Mouse (Mus musculus) heart, adult 2 months (tissue): Measurements from ENCODE around the gene Gpr45. TPM values are rescaled to one million over a fixed set of nuclear protein-coding genes. Genes with fewer than 3 reads are reported as not detected.

Source experiments
- DNase-seq, 2 experiments: peaks; one replicate each; pipeline ENCODE4 v3.0.0; 2021
- H3K27ac ChIP-seq: fragments of 200-600 bp; 2 replicates; pipeline ENCODE4 v1.8.1; 2022
- H3K27me3 ChIP-seq: fragments of 200-500 bp; 2 replicates; pipeline ENCODE4 v1.6.1; 2012; ENCODE audit warnings: mild to moderate bottlenecking, low read length, inconsistent platforms, mixed read lengths; ENCODE audit not compliant: control insufficient read depth, insufficient read depth
- H3K36me3 ChIP-seq: fragments of 200-500 bp; 2 replicates; pipeline ENCODE4 v1.6.1; 2012; ENCODE audit warnings: low read length, inconsistent platforms; ENCODE audit not compliant: control insufficient read depth, insufficient read depth
- H3K4me1 ChIP-seq: fragments of 200-500 bp; 2 replicates; pipeline ENCODE4 v1.6.1; 2011; ENCODE audit warnings: low read length; ENCODE audit not compliant: control insufficient read depth, insufficient read depth
- H3K4me3 ChIP-seq: fragments of 200-600 bp; 2 replicates; pipeline ENCODE4 v1.8.1; 2022
- H3K79me2 ChIP-seq: fragments of 200-500 bp; replicated peaks from 2 replicates; pipeline ENCODE4 v1.6.1; 2012; ENCODE audit warnings: mild to moderate bottlenecking, inconsistent platforms, low read length, moderate library complexity, mixed read lengths; ENCODE audit not compliant: control insufficient read depth, insufficient read depth
- H3K9ac ChIP-seq: fragments of 200-500 bp; 2 replicates; pipeline ENCODE4 v1.6.1; 2012; ENCODE audit warnings: low read depth, mild to moderate bottlenecking, control low read depth, inconsistent platforms, low read length, mixed read lengths
- CTCF ChIP-seq: fragments of 200-600 bp; IDR thresholded peaks from 2 replicates; pipeline ENCODE4 v1.8.1; 2022; ENCODE audit warnings: antibody characterized with exemption, mild to moderate bottlenecking, moderate library complexity
- EP300 ChIP-seq: fragments of 200-500 bp; IDR thresholded peaks from 2 replicates; pipeline ENCODE4 v1.6.1; 2011; ENCODE audit warnings: low read depth, low read length, control low read depth; ENCODE audit not compliant: insufficient read depth
- POLR2A ChIP-seq: fragments of 200-500 bp; IDR thresholded peaks from 2 replicates; pipeline ENCODE4 v1.6.1; 2011; ENCODE audit warnings: mild to moderate bottlenecking, low read depth, low read length, control low read depth; ENCODE audit not compliant: insufficient read depth
- WGBS: fragments of 180-500 bp; shearing (Covaris S2); methylation state at CpG from one replicate; pipeline ENCODE4 v1.1.7; 2018; 5-methylcytosine and 5-hydroxymethylcytosine counted together
- intact Hi-C: fragments of 180-260 bp; cut with DNase I; formaldehyde crosslinking; loops from one replicate; pipeline ENCODE4 v1.15.1; 2025
- microRNA-seq, 2 experiments: library from miRNA; unstranded; fragments of <30 nt; microRNA quantifications; one replicate each; pipeline ENCODE4 v1.2.0; 2021
- polyA plus RNA-seq: library from polyadenylated mRNA; depleted of rRNA; stranded (reverse); fragments of >200 nt; gene quantifications from 2 replicates; pipeline ENCODE4 v1.2.3, GENCODE M21; 2012; rRNA removed
- total RNA-seq, 2 experiments: library from RNA; stranded (reverse); gene quantifications; 2 replicates each; pipeline ENCODE4 v1.2.3; 2021

Gpr45 gene
- total and polyA plus RNA-seq, 3 experiments: 0.10 to 0.25 (median 0.20) TPM

GRCm38 (mm10) chr1:43074791-43075190 is 122.1 kb downstream of the Gpr45 start:
- Histone ChIP-seq H3K27ac (no peak overlapping the region), H3K4me1 (no peaks in the 10 kb centered on the region), H3K36me3 (no peaks in the 10 kb centered on the region), H3K79me2 (no peaks in the 10 kb centered on the region), H3K9ac (no peak overlapping the region), H3K4me3 (no peak overlapping the region), H3K27me3 (no peaks in the 10 kb centered on the region)
- intact Hi-C loops: no loop called here
- TF ChIP-seq CTCF (no peak), EP300 (no peak), POLR2A (no peak)
- 96% methylated on average over 2 of the region's 2 CpGs for WGBS
- DNase-seq: no peak

GRCm38 (mm10) chr1:43078124-43078523 is 125.5 kb downstream of the Gpr45 start:
- Histone ChIP-seq H3K36me3 (no peaks in the 10 kb centered on the region), H3K9ac (no peak overlapping the region), H3K4me3 (no peak overlapping the region), H3K27ac (no peak overlapping the region), H3K4me1 (no peaks in the 10 kb centered on the region), H3K79me2 (no peaks in the 10 kb centered on the region; the same call in 1 of the 2 replicates), H3K27me3 (no peaks in the 10 kb centered on the region)
- 81% methylated on average over 2 of the region's 2 CpGs for WGBS
- TF ChIP-seq POLR2A (no peak), EP300 (no peak), CTCF (no peak)
- intact Hi-C loops: no loop called here
- no peak for DNase-seq

- intact Hi-C loops: no loop called here
- Histone ChIP-seq H3K27me3 (no peaks in the 10 kb centered on the region), H3K36me3 (no peaks in the 10 kb centered on the region), H3K4me3 (no peak overlapping the region), H3K4me1 (no peaks in the 10 kb centered on the region), H3K9ac (no peak overlapping the region), H3K27ac (no peak overlapping the region), H3K79me2 (peaks cover 7% of the 10 kb centered on the region)
- no peak for DNase-seq
- no peak for TF ChIP-seq POLR2A
- no peak for TF ChIP-seq CTCF
- WGBS: 80% methylated on average over 5 of the region's 5 CpGs
Observed at GRCm38 (mm10) chr1:43082946-43083345, 130.3 kb downstream of the Gpr45 start.

Small RNAs within 50 kb of the gene (microRNA-seq; reads per million reads assigned to microRNA genes)
- gene Gm24001: 0 reads per million in 2 experiments

Other genes starting within 250 kb of the Gpr45 start
- 100 to 1,000 TPM in 1 of 2 experiments, 10 to 100 TPM in 1; 95.5 to 108 TPM for gene Mrps9, start 101.6 kb upstream of the Gpr45 start, total RNA-seq
- gene Mrps9, start 101.6 kb upstream of the Gpr45 start, polyA plus RNA-seq: 52.7 and 59.5 TPM in 2 replicates
- gene Tgfbrap1, start 145.8 kb downstream of the Gpr45 start, total RNA-seq: 10 to 100 TPM; 13.9 to 14.5 TPM
- gene Tgfbrap1, start 145.8 kb downstream of the Gpr45 start, polyA plus RNA-seq: 11.2 and 15.4 TPM in 2 replicates
- gene AI597479, start 145.8 kb downstream of the Gpr45 start, total RNA-seq: 10 to 100 TPM; 20.3 to 21.1 TPM
- gene AI597479, start 145.8 kb downstream of the Gpr45 start, polyA plus RNA-seq: 8.4 and 13.2 TPM in 2 replicates
- gene Fhl2, start 244.1 kb downstream of the Gpr45 start, total RNA-seq: 1,000 to 10,000 TPM; 1,721 to 1,764 TPM
- gene Fhl2, start 244.1 kb downstream of the Gpr45 start, polyA plus RNA-seq: 1,853 and 3,161 TPM in 2 replicates